Mouse (Mus musculus): ENCODE results near the gene Gm3435.
"Not testable (repeated sequence)": the region's sequence is repeated elsewhere in the genome, so short reads cannot be mapped to it uniquely, and the experiment has no call there.

Gene Gm3435

DNA sequence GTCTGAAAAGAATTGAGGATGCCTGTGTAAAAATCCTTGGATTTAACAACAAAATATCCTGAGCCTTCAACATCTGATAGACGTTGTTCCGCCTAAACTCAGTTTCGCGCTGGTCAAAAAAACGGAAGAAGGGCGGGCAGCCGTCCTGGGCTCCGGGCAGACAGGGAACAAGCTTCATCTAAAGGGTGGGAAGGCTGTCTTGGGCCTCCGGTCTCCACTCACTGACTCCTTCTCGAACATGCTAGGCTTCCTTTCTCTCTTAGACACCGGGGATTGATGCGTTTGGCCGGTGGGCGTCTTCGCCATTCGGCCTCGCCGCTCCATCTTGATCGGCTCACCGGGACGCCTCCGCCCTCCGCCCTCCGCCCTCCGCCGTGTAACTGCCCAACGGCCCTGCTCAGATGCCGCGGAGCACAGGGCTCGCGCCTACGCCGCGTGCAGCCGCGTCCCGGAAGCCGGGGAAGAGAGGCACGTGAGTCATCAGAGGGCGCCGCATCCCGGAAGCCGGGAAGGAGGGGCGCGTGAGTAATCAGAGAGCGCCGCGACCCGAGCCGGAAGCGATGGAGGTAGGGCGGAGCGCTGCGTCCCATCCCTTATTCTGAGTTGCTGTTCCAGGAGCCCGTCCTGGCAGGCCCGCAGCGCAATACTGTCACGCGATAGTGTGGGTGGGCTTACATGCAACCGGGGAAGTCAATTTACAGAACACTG, at the start of gene Gm3435:
Gene Gm3435, plus strand, starts transcription at position 471 of the 708 bp plus-strand sequence.
- not testable (repeated sequence) for DNase-seq

DNA sequence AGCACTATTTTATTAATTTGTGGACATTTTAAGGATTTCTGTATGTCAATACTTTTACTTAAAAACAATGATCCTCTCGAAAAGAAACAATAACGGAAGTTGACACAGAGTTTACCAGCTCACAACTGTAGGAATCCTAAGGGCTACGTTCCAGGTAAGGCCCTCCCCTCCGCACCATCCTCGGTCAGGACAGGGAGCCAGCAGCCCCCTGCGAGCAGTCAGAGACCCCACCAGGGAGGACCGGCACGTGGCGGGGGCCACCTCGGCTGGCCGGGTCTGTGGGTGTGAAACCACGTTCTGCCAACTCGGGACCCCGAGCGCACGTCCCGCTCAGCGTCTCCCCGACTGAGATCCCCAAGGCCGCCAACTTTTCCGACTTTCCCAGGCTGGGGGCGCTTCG, 49.5 kb upstream of the Gm3435 start:
- DNase-seq = peak; percentile 37

DNA sequence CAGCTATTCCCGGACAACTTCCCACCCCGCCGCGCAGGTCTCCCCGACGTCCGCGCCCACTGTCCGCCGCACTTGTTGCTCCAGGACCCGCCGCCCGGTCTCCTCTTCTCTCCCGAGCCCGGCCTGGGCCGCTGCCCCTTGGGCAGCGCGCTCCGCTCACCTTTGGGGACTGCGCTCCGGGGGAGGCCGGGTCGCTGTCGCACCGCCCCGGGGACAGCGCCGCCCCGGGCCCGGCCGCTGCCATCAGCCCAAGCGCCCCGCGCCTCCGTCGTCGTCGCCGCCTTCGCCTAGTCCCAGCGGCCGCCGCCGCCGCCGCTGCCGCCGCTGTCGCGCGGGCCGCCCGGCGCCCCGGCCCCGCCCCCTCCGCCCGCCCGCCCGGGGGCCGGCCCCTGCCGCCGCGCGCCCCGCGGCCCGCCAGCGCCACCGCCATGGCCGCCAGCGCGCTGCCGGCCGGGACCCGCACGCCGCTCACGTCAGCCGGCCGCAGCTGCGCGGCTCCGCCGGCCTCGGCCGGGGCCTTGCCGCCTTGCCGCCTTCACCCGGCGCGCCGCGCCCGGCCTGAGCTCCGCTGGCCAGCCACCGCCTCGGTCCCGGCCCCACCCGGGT, 48.9 kb upstream of the Gm3435 start, which contains the start of gene Phf10:
Gene Phf10, minus strand, starts transcription at position 323 of the 606 bp plus-strand sequence.
- peak; percentile 44 for DNase-seq

DNA sequence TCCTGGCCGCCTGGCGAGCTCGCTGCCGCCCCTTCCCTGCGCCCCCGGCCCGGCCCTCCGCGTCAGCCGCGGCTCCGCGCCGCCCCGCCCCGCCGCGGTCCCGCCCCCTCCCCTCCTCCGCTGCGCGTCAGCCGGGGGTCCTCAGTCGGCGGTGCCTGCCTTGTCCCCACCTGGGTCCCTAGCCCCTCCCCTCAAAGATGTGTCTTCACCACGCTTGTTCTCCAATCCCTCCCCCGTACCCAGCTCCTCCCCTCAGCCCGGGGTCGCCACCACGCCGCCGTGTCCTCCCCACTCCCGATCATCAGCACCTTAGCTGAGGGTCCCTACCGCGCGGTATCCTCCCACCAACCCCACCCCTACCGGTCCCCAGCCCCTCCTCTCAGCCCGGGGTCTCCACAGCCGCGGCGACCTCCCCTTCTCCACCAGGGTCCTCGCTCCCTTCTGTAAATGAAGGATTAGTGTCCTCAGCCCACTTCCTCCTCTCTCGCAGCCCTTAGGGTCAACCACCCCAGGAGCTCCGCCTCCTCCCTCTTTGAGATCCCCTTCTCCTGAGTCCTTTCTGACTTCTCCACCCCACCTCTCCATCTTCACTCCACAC, 48.3 kb upstream of the Gm3435 start:
- not testable (repeated sequence) for DNase-seq

- DNase-seq = not testable (repeated sequence)
Observed at GRCm38 (mm10) chr17:14968373-14968913, 41.5 kb upstream of the Gm3435 start.

GRCm38 (mm10) chr17:14977718-14978361, 32.1 kb upstream of the Gm3435 start:
- DNase-seq = not testable (repeated sequence)

GRCm38 (mm10) chr17:14978362-14979038, 31.5 kb upstream of the Gm3435 start, which contains the start of the genes 9030025P20Rik and Gm3417:
9030025P20Rik (plus strand) TSS chr17:14978468.
Gm3417 (minus strand) TSS chr17:14978790.
- not testable (repeated sequence) for DNase-seq

DNA sequence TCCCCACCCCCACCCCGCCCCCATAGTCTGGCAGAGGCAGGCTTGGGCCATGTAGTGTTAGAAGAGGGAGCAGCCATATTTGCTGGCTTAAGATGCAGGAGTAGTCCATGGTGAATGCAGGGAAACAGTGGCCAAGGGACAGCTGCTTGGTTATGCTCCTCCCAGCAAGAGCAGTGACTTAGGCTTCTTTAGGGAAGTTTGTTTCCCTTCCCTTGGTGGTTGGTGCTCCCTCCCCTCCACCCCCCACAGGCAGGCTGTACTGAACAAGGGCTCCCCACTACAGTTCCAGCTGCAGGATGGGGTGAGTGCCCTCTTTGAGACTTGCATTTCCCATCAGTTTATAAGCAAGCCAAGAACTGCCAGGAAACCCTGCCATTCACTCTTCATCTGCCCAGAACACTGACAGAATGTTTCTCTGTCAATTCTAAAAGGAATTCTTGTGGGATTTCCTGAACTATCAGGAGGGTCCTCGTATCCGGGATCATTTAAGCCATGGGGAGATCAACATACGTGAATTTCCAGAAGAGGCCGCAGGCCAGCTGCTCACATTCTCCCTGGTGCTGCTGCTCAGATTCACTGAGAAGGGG, 19.8 kb upstream of the Gm3435 start:
- DNase-seq = not testable (repeated sequence)

DNA sequence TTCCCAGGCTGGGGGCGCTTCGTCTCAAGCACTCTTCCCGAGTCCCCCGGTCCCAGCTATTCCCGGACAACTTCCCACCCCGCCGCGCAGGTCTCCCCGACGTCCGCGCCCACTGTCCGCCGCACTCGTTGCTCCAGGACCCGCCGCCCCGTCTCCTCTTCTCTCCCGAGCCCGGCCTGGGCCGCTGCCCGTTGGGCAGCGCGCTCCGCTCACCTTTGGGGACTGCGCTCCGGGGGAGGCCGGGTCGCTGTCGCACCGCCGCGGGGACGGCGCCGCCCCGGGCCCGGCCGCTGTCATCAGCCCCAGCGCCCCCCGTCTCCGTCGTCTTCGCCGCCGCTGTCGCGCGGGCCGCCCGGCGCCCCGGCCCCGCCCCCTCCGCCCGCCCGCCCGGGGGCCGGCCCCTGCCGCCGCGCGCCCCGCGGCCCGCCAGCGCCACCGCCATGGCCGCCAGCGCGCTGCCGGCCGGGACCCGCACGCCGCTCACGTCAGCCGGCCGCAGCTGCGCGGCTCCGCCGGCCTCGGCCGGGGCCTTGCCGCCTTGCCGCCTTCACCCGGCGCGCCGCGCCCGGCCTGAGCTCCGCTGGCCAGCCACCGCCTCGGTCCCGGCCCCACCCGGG, 17.3 kb upstream of the Gm3435 start:
- DNase-seq = not testable (repeated sequence)

DNA sequence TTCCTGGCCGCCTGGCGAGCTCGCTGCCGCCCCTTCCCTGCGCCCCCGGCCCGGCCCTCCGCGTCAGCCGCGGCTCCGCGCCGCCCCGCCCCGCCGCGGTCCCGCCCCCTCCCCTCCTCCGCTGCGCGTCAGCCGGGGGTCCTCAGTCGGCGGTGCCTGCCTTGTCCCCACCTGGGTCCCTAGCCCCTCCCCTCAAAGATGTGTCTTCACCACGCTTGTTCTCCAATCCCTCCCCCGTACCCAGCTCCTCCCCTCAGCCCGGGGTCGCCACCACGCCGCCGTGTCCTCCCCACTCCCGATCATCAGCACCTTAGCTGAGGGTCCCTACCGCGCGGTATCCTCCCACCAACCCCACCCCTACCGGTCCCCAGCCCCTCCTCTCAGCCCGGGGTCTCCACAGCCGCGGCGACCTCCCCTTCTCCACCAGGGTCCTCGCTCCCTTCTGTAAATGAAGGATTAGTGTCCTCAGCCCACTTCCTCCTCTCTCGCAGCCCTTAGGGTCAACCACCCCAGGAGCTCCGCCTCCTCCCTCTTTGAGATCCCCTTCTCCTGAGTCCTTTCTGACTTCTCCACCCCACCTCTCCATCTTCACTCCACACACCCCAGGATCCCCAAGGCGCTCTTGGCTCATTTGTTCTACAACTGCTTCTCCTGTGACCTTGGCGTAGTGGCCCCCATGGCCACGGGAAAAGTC, 16.7 kb upstream of the Gm3435 start:
- not testable (repeated sequence) for DNase-seq

DNA sequence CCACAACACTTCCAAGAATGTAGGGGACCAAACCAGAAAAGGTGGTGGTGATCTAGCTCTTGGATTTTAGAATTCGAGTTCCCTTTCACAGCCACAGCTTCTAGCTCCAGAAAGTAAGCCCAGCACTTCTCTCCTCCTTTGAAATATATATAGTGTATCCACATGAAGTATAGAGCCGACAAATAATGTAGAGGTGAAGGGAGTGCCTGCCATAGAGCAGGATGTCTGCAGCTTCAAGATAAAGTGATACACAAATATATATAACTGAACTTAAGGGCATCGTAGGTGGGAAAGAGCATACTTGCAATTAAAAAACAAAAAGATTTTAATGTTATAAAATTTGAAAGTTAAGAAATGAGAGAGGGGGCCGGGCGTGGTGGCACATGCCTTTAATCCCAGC, 15.8 kb upstream of the Gm3435 start:
- not testable (repeated sequence) for DNase-seq

GRCm38 (mm10) chr17:15000047-15000446, 9.9 kb upstream of the Gm3435 start:
- not testable (repeated sequence) for DNase-seq

DNA sequence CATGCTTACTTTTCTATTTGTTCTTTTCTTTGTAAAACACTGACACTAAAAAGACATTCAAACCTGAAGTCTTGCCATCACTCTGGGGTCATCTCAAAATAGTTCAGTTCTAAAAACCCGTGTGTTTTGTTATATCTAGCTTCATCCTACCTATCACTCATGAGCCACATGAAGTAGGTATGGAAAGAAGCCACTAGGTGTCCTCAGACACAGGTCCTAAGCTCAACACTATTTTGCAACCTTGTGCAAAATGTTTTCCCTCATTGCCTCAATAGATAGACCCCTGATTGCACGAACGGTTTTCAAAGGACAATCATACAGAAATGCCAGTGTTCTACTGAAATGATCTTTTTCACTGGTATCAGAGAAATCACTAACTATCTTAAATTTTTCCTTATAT, 888 bp upstream of the Gm3435 start:
- not testable (repeated sequence) for DNase-seq

GRCm38 (mm10) chr17:15021503-15022220, 11.7 kb downstream of the Gm3435 start:
- DNase-seq = peak; percentile 3

GRCm38 (mm10) chr17:15023878-15024492, 14.0 kb downstream of the Gm3435 start:
- DNase-seq = not testable (repeated sequence)

DNA sequence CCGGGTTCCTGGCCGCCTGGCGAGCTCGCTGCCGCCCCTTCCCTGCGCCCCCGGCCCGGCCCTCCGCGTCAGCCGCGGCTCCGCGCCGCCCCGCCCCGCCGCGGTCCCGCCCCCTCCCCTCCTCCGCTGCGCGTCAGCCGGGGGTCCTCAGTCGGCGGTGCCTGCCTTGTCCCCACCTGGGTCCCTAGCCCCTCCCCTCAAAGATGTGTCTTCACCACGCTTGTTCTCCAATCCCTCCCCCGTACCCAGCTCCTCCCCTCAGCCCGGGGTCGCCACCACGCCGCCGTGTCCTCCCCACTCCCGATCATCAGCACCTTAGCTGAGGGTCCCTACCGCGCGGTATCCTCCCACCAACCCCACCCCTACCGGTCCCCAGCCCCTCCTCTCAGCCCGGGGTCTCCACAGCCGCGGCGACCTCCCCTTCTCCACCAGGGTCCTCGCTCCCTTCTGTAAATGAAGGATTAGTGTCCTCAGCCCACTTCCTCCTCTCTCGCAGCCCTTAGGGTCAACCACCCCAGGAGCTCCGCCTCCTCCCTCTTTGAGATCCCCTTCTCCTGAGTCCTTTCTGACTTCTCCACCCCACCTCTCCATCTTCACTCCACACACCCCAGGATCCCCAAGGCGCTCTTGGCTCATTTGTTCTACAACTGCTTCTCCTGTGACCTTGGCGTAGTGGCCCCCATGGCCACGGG, 14.7 kb downstream of the Gm3435 start:
- DNase-seq = not testable (repeated sequence)

- DNase-seq = not testable (repeated sequence)
Observed at GRCm38 (mm10) chr17:15025513-15025912, 15.5 kb downstream of the Gm3435 start.

DNA sequence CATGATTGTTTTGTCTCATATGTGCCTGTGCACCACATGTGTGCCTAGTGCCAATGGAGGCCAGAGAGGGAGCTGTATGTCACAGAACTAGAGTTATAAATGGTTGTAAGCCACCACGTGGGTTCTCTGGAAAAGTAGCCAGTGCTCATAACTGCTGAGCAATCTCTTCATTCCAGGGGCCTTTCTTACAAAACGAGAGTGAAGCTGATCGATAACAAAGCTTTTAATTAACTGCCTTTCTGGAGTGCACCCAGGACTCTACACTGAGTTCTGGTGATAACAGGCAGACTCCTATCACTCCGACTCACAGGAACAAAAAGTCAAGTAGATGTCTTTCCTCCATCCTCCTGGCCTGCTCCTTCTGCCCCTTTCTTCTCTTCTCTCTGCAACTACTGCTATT, 21.4 kb downstream of the Gm3435 start:
- DNase-seq = not testable (repeated sequence)

GRCm38 (mm10) chr17:15040455-15040854, 30.5 kb downstream of the Gm3435 start:
- DNase-seq = not testable (repeated sequence)

Data from thymus, postnatal 25 days (tissue).